Mouse (Mus musculus) heart, postnatal 0 days (tissue): Measurements from ENCODE around the gene Pdzd8. TPM values are rescaled to one million over a fixed set of nuclear protein-coding genes. Genes with fewer than 3 reads are reported as not detected.

ENCODE experiments used
- ATAC-seq: fragments of 200-750 bp; cut with Nextera tagmentation; 2 replicates; pipeline ENCODE4 v1.8.0; 2017; ENCODE audit warnings: low read depth, moderate number of reproducible peaks, moderate library complexity; ENCODE audit not compliant: insufficient read depth
- DNase-seq: peaks from one replicate; pipeline ENCODE4 v3.0.0-alpha.2; 2016; ENCODE audit warnings: low spot score
- H3K27ac ChIP-seq: fragments of 300-500 bp; sonication (generic); 2 replicates; pipeline ENCODE4 v1.5.1; 2014; ENCODE audit warnings: low read depth, mild to moderate bottlenecking
- H3K27me3 ChIP-seq: fragments of 300-500 bp; sonication (generic); 2 replicates; pipeline ENCODE4 v1.6.1; 2014; ENCODE audit warnings: low read length, mixed read lengths; ENCODE audit not compliant: control insufficient read depth, insufficient read depth
- H3K36me3 ChIP-seq: fragments of 300-500 bp; sonication (generic); replicated peaks from 2 replicates; pipeline ENCODE4 v1.6.1; 2014; ENCODE audit warnings: low read length, mixed read lengths; ENCODE audit not compliant: control insufficient read depth, insufficient read depth
- H3K4me1 ChIP-seq: fragments of 300-500 bp; sonication (generic); 2 replicates; pipeline ENCODE4 v1.6.1; 2014; ENCODE audit warnings: antibody characterized with exemption; ENCODE audit not compliant: control insufficient read depth, insufficient read depth
- H3K4me2 ChIP-seq: fragments of 300-500 bp; sonication (generic); 2 replicates; pipeline ENCODE4 v1.6.1; 2014; ENCODE audit warnings: low read depth, mild to moderate bottlenecking, low read length, moderate library complexity
- H3K4me3 ChIP-seq: fragments of 300-500 bp; sonication (generic); 2 replicates; pipeline ENCODE4 v1.5.1; 2014; ENCODE audit warnings: low read depth, low read length
- H3K9ac ChIP-seq: fragments of 300-500 bp; sonication (generic); replicated peaks from 2 replicates; pipeline ENCODE4 v1.6.1; 2014; ENCODE audit warnings: low read depth, low read length, mixed read lengths
- H3K9me3 ChIP-seq: fragments of 300-500 bp; sonication (generic); replicated peaks from 2 replicates; pipeline ENCODE4 v1.6.1; 2016; ENCODE audit warnings: low read length; ENCODE audit not compliant: control insufficient read depth
- CTCF ChIP-seq: IDR thresholded peaks from 2 replicates; pipeline ENCODE4 v1.5.1; 2016; ENCODE audit warnings: antibody characterized with exemption, control low read depth, low read depth
- EP300 ChIP-seq: IDR thresholded peaks from 2 replicates; pipeline ENCODE4 v1.6.1; 2016; ENCODE audit warnings: antibody characterized with exemption, low read depth
- WGBS: fragments of 180-500 bp; shearing (Covaris S2); extraction: QIAGEN DNeasy Blood & Tissue Kit; methylation state at CpG from one replicate; pipeline ENCODE4 v1.1.7; 2014; 5-methylcytosine and 5-hydroxymethylcytosine counted together
- polyA plus RNA-seq: library from polyadenylated mRNA; unstranded; fragments of >200 nt; fragmentation: Nextera tagmentation; extraction: Ambion mirVana; gene quantifications from 2 replicates; pipeline ENCODE4 v1.2.1, GENCODE M21; 2015
- total RNA-seq: library from RNA; depleted of rRNA; stranded (reverse); fragments of >200 nt; gene quantifications from 2 replicates; pipeline ENCODE4 v1.2.3, GENCODE M21; 2014; ENCODE audit warnings: low replicate concordance

Pdzd8 gene
- total and polyA plus RNA-seq, 2 experiments from 2014 or later: 5.2 to 31.4 TPM

GRCm38 (mm10) chr19:59372928-59373327 lies 27.3 kb upstream of the Pdzd8 start:
- DNase-seq (no peak), ATAC-seq (no peak)
- no peaks in the 10 kb centered on the region for H3K27me3 ChIP-seq
- no peak for TF ChIP-seq EP300
- no peak for TF ChIP-seq CTCF
- no peaks in the 10 kb centered on the region for H3K4me1 ChIP-seq
- no peak overlapping the region for H3K9ac ChIP-seq
- WGBS: 67% methylated on average over 4 of the region's 4 CpGs
- no peak overlapping the region for H3K4me2 ChIP-seq
- H3K27ac ChIP-seq: no peak overlapping the region
- no peaks in the 10 kb centered on the region for H3K36me3 ChIP-seq
- 0 out of 2 replicates have a peak, but pooled peaks cover 2% of the 10 kb centered on the region for H3K9me3 ChIP-seq
- no peak overlapping the region for H3K4me3 ChIP-seq

DNA sequence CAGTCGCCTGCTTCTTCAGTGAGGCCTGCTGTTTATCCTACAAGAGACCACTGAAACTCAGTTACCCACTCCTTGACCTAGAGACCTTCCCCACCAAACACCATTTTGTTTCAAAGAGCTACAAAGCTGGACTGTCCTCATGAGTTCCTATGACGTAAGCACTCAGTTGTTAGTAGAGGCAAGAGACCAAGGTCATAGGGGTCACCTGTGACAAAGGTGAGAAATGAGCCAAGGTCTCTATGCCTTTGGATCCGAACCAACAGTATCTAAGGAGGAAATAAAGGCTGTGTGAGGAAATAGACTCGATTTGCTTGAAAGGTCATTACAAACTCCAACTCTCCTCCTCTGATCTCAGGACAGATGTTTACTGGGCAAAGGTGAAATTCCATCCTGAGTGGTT lies 25.4 kb upstream of the Pdzd8 start:
- Histone ChIP-seq H3K4me1 (no peaks in the 10 kb centered on the region), H3K27ac (no peak overlapping the region), H3K27me3 (no peaks in the 10 kb centered on the region), H3K4me3 (no peak overlapping the region), H3K9me3 (0 out of 2 replicates have a peak, but pooled peaks cover 2% of the 10 kb centered on the region), H3K36me3 (no peaks in the 10 kb centered on the region), H3K9ac (no peak overlapping the region), H3K4me2 (no peak overlapping the region)
- ATAC-seq (no peak), DNase-seq (no peak)
- WGBS: 74% methylated on average over 4 of the region's 4 CpGs
- no peak for TF ChIP-seq CTCF
- no peak for TF ChIP-seq EP300

DNA sequence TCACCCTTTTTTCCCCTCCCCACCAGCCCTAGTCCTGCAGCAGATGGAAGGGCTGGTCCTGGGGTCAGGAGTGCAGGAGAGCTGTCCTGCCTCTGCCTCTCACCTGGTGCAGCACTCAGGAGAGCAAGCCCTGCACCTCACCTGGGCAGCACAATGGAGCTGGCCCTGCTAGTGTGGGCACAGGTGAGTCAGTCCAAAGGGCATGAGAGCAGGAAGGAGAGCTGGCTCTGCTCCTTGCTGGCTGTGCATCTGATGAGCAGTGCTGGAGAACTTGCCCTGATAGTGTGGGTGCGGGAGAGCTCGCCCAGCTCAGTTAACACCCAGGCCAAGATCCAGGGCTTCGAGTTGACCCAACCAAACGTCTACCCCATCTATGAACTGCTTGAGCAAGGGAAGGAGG lies 22.3 kb upstream of the Pdzd8 start:
- H3K27me3 ChIP-seq: no peaks in the 10 kb centered on the region
- 0 out of 2 replicates have a peak, but pooled peaks cover 2% of the 10 kb centered on the region for H3K9me3 ChIP-seq
- H3K27ac ChIP-seq: no peak overlapping the region
- H3K4me1 ChIP-seq: no peaks in the 10 kb centered on the region
- ATAC-seq (no peak), DNase-seq (no peak)
- 71% methylated on average over 4 of the region's 4 CpGs for WGBS
- H3K4me3 ChIP-seq: no peak overlapping the region
- H3K36me3 ChIP-seq: no peaks in the 10 kb centered on the region
- no peak overlapping the region for H3K4me2 ChIP-seq
- TF ChIP-seq CTCF (no peak), EP300 (no peak)
- H3K9ac ChIP-seq: no peak overlapping the region

DNA sequence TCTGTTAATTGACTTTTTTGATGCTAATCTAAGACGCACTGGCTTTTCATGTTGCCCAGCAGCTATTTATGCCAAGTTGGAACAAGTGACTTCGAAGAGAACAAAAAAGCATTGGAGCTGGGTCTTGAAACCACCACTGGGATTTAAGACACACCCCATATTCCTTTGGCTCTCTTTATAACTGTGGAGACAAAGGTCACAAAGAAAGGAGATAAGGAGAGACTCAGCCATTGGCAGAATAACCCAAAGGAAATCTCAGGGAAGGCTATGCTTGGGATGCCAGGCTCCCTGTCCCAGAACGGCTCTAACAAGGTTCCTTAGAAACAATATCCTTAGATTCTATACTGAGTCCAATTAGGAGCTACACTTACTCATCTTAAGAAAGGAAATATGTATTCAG lies 21.1 kb upstream of the Pdzd8 start:
- ATAC-seq (no peak), DNase-seq (no peak)
- Histone ChIP-seq H3K36me3 (no peaks in the 10 kb centered on the region), H3K4me1 (no peaks in the 10 kb centered on the region), H3K9ac (no peak overlapping the region), H3K9me3 (no peaks in the 10 kb centered on the region), H3K27ac (no peak overlapping the region), H3K4me2 (no peak overlapping the region), H3K4me3 (no peak overlapping the region), H3K27me3 (no peaks in the 10 kb centered on the region)
- no peak for TF ChIP-seq EP300
- TF ChIP-seq CTCF: no peak
- 76% methylated on average over 3 of the region's 3 CpGs for WGBS

DNA sequence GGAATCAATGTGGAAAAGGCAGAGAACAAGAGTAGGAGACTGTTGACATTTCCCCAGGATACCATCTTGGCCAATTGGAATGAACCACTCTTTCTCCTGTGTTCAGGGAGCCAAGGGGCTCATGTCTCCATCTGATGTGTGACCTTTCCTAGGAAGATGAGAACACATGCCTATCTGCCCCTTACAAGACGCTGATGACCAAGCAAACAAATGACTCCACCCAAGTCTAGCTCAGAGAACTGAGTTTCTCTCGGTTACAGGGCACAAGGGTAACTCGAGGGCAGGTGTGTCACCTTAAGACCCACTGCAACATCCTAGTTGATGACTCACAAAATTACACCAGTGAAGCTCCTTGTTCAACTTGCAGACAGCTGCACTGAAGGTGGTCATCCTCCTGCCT lies 18.1 kb upstream of the Pdzd8 start:
- Histone ChIP-seq H3K4me3 (no peak overlapping the region), H3K36me3 (no peaks in the 10 kb centered on the region), H3K9ac (no peak overlapping the region), H3K4me2 (no peak overlapping the region), H3K27me3 (no peaks in the 10 kb centered on the region), H3K9me3 (no peaks in the 10 kb centered on the region), H3K4me1 (no peaks in the 10 kb centered on the region), H3K27ac (no peak overlapping the region)
- ATAC-seq (no peak), DNase-seq (no peak)
- no peak for TF ChIP-seq EP300
- no peak for TF ChIP-seq CTCF
- WGBS: 77% methylated on average over 3 of the region's 3 CpGs

DNA sequence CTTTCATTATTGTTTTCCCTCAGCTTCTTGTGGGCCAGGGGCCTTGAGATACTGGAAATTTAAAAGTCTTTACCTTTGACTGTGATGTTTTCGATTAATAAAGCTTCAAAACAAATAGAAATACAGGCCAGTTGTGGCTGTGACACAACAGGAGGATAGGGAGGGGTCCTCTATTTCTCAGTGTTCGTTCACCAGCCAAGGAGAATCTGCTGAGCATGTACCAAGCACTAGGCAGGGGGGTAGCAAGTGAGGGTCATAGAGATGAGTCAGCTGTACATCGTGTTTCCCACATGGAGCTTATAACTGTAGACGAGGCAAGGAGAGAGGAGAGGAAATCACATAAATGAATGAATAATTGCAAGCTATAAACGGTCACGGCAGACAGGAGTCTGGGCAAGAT lies 17.1 kb upstream of the Pdzd8 start:
- no peak overlapping the region for H3K27ac ChIP-seq
- no peak overlapping the region for H3K9ac ChIP-seq
- 0 out of 2 replicates have a peak, but pooled peaks cover 4% of the 10 kb centered on the region for H3K27me3 ChIP-seq
- WGBS: 72% methylated on average over 6 of the region's 6 CpGs
- TF ChIP-seq EP300 (no peak), CTCF (no peak)
- no peak overlapping the region for H3K4me3 ChIP-seq
- DNase-seq (no peak), ATAC-seq (no peak)
- H3K9me3 ChIP-seq: no peaks in the 10 kb centered on the region
- H3K4me1 ChIP-seq: no peaks in the 10 kb centered on the region
- H3K4me2 ChIP-seq: no peak overlapping the region
- no peaks in the 10 kb centered on the region for H3K36me3 ChIP-seq
